Mouse (Mus musculus) limb, embryonic 14.5 days (tissue): Measurements from ENCODE around the gene Snapc2. TPM values are rescaled to one million over a fixed set of nuclear protein-coding genes. Genes with fewer than 3 reads are reported as not detected.

ENCODE experiments used
- ATAC-seq: fragments of 200-750 bp; cut with Nextera tagmentation; 2 replicates; pipeline ENCODE4 v1.8.0; 2017; ENCODE audit warnings: low read depth, moderate number of reproducible peaks, moderate TSS enrichment; ENCODE audit not compliant: low FRiP score
- DNase-seq: peaks from one replicate; pipeline ENCODE4 v3.0.0-alpha.2; 2015; ENCODE audit warnings: low spot score
- H3K27ac ChIP-seq: fragments of 300-500 bp; sonication (generic); replicated peaks from 2 replicates; pipeline ENCODE4 v1.5.1; 2014; ENCODE audit warnings: low read depth, mild to moderate bottlenecking, low read length, moderate library complexity, mixed read lengths
- H3K27me3 ChIP-seq: fragments of 300-500 bp; sonication (generic); 2 replicates; pipeline ENCODE4 v1.6.1; 2014; ENCODE audit warnings: low read length, mixed read lengths; ENCODE audit not compliant: control insufficient read depth, insufficient read depth
- H3K36me3 ChIP-seq: fragments of 300-500 bp; sonication (generic); 2 replicates; pipeline ENCODE4 v1.6.1; 2014; ENCODE audit warnings: mild to moderate bottlenecking, low read length, moderate library complexity, mixed read lengths; ENCODE audit not compliant: control insufficient read depth, insufficient read depth
- H3K4me1 ChIP-seq: fragments of 300-500 bp; sonication (generic); 2 replicates; pipeline ENCODE4 v1.6.1; 2014; ENCODE audit warnings: antibody characterized with exemption, low read length, mixed read lengths; ENCODE audit not compliant: control insufficient read depth, insufficient read depth
- H3K4me2 ChIP-seq: fragments of 300-500 bp; sonication (generic); replicated peaks from 2 replicates; pipeline ENCODE4 v1.6.1; 2014; ENCODE audit warnings: low read depth, mild to moderate bottlenecking, low read length, moderate library complexity; ENCODE audit not compliant: severe bottlenecking
- H3K4me3 ChIP-seq: fragments of 300-500 bp; sonication (generic); replicated peaks from 2 replicates; pipeline ENCODE4 v1.5.1; 2014; ENCODE audit warnings: low read length
- H3K9ac ChIP-seq: fragments of 300-500 bp; sonication (generic); 2 replicates; pipeline ENCODE4 v1.6.1; 2014; ENCODE audit warnings: mild to moderate bottlenecking, low read depth, low read length, moderate library complexity; ENCODE audit not compliant: severe bottlenecking
- H3K9me3 ChIP-seq: fragments of 300-500 bp; sonication (generic); 2 replicates; pipeline ENCODE4 v1.6.1; 2016; ENCODE audit warnings: low read length; ENCODE audit not compliant: control insufficient read depth
- POLR2A ChIP-seq: fragments of 200-500 bp; IDR thresholded peaks from 2 replicates; pipeline ENCODE4 v1.8.0; 2012; ENCODE audit warnings: inconsistent platforms, mild to moderate bottlenecking, moderate library complexity, borderline replicate concordance; ENCODE audit not compliant: insufficient read depth, insufficient read length; ENCODE audit errors: extremely low read depth
- WGBS: fragments of 180-500 bp; shearing (Covaris S2); extraction: QIAGEN DNeasy Blood & Tissue Kit; methylation state at CpG from one replicate; pipeline ENCODE4 v1.1.7; 2014; 5-methylcytosine and 5-hydroxymethylcytosine counted together
- polyA plus RNA-seq, 2 experiments: library from polyadenylated mRNA; depleted of rRNA in 1 of 2; stranded (reverse) in 1 of 2; unstranded in 1 of 2; fragments of >200 nt; fragmentation: Nextera tagmentation in 1 of 2; extraction: Ambion mirVana in 1 of 2; gene quantifications; 2 replicates each; pipeline versions ENCODE4 v1.2.1 to v1.2.3; 2012 to 2014

Snapc2 gene
- polyA plus RNA-seq (2012; rRNA removed) (52.6 and 61.4 TPM in 2 replicates), polyA plus RNA-seq (2014; fragmentation: Nextera tagmentation; extraction: Ambion mirVana) (50.6 and 55.8 TPM in 2 replicates)

DNA sequence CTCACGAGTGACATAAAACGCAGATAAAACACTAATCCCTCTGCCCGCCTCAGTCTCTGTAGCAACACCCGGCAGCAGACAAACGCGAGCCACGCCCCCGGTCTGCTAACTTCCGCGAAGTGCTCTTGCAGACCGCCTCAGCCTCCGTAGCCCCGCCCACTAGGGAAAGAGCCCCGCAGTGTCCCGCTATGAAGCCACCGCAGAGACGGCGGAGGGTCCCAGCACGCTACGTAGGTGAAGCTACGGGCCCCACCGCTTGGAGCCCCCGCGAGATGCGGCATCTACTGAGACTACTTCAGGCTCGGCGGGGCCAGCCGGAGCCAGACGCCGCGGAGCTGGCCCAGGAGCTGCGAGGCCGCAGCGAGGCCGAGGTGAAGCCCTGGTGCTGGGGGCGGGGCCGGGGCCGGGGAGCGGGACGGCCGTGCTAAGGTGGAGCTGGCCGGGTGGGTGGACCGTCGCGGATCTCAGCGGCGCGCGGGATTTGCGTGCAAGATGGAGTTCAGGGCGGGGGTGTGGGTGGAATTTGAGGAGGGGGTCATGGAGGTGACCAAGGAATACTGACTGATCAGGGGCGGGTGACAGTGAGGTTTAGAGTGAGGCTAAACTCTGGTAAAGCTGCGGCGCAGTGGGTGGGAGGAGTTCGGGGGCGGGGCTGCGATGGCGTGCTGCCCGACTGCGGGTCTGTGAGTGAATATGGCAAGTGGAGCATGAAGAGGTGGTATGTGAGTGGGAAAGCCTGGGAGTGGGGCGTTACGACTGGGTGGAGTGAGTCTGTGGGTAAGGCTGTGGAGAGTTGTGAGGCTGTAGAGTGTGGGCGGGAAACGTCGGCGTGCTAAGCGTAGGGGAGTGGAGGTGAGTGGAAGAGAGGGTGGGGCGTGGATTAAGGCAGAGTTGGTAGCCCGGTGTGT is at the start of gene Snapc2:
Gene Snapc2 (plus strand): TSS at position 147 of the 908 bp plus-strand sequence.
- peaks cover 32% of the 10 kb centered on the region for H3K4me1 ChIP-seq
- no peaks in the 10 kb centered on the region for H3K9me3 ChIP-seq
- 2% methylated on average over 68 of the region's 69 CpGs for WGBS
- H3K4me2 ChIP-seq, result peak within 1 kb of the TSS; percentile 76
- peak within 1 kb of the TSS; percentile 86 for H3K27ac ChIP-seq
- DNase-seq (peak; percentile 95), ATAC-seq (peak; percentile 92)
- H3K9ac ChIP-seq, result peak within 1 kb of the TSS; percentile 85
- H3K27me3 ChIP-seq, result no peaks in the 10 kb centered on the region
- peak within 1 kb of the TSS; percentile 86 for H3K4me3 ChIP-seq
- H3K36me3 ChIP-seq, result peaks cover 31% of the 10 kb centered on the region
- TF ChIP-seq POLR2A, result peak; percentile 57; the same call in 1 of the 2 replicates

DNA sequence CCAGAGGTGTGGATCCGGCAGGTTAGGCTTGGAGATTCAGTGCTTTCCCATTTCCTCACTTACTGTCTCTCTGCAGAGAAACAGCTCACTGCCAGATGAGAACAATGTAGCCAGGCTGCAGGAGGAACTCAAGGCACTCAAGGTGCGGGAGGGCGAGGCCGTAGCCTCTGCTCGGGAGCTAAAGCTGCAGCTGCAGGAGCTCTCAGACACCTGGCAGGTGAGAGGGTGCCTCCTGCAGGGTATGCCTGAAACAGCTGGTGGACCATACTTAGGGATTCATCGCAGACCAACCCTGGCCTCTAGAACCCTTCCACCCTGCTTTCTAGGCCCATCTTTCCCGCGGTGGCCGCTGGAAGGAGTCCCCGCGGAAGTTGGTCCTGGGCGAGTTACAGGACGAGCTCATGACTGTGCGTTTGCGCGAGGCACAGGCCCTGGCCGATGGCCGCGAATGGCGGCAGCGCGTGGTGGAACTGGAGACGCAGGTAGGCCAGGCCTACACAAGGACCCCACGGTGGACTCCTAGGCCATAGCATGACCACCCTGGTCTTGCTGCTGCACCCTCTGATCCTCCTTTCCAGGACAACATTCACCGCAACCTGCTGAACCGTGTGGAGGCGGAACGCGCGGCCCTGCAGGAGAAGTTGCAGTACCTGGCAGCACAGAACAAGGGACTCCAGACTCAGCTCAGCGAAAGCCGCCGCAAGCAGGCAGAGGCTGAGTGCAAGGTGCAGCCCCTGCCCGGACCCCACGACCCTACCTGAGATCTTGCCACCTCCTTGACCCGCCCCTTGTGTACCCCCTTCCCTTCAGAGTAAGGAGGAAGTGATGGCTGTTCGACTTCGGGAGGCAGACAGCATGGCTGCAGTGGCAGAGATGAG is 47.4 kb upstream of the Snapc2 start:
- 19% methylated on average over 38 of the region's 38 CpGs for WGBS
- DNase-seq, result no peak
- Histone ChIP-seq H3K4me3 (no peak overlapping the region), H3K27me3 (peaks cover 26% of the 10 kb centered on the region), H3K36me3 (peaks cover 29% of the 10 kb centered on the region), H3K4me1 (peaks cover 5% of the 10 kb centered on the region; the same call in 1 of the 2 replicates), H3K4me2 (0 out of 2 replicates have a peak overlapping the region, but pooled peaks have one; percentile 19), H3K9ac (peak overlapping the region; percentile 31; the same call in 1 of the 2 replicates), H3K27ac (no peak overlapping the region), H3K9me3 (no peaks in the 10 kb centered on the region)
- no peak for ATAC-seq
- no peak for TF ChIP-seq POLR2A

- no peak overlapping the region; the same call in 1 of the 2 replicates for H3K4me3 ChIP-seq
- no peak for DNase-seq
- peak overlapping the region; percentile 31; the same call in 1 of the 2 replicates for H3K9ac ChIP-seq
- WGBS, result 16% methylated on average over 44 of the region's 44 CpGs
- H3K4me2 ChIP-seq, result 0 out of 2 replicates have a peak overlapping the region, but pooled peaks have one; percentile 19
- H3K27me3 ChIP-seq, result peaks cover 26% of the 10 kb centered on the region
- ATAC-seq, result no peak
- H3K4me1 ChIP-seq, result peaks cover 5% of the 10 kb centered on the region; the same call in 1 of the 2 replicates
- H3K27ac ChIP-seq, result no peak overlapping the region
- peaks cover 23% of the 10 kb centered on the region for H3K36me3 ChIP-seq
- H3K9me3 ChIP-seq, result no peaks in the 10 kb centered on the region
- no peak for TF ChIP-seq POLR2A
Observed at GRCm38 (mm10) chr8:4206182-4207015, 46.5 kb upstream of the Snapc2 start.

DNA sequence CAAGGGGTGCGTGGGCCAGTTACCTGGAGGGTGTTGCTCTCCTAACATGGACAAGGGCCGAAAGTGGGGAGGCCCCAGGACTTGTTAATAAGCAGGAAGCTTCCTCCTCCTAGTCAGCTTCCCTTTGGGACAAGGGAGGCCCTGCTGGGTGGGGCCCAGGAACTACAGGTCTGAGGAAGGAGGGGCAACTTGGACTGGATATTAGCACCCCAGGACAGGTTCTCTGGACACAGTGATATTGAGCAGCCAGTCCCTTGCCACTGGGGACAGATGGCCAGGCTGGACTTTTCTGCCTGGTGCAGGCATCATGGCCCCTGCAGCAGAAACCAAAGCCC is 45.9 kb upstream of the Snapc2 start:
- Histone ChIP-seq H3K36me3 (peaks cover 23% of the 10 kb centered on the region), H3K27me3 (peaks cover 26% of the 10 kb centered on the region)

More for the DNA sequence above, 45.9 kb upstream of the Snapc2 start:
- DNase-seq (no peak), ATAC-seq (no peak)
- 71% methylated on average over 2 of the region's 2 CpGs for WGBS
- Histone ChIP-seq H3K9ac (no peak overlapping the region), H3K9me3 (no peaks in the 10 kb centered on the region), H3K4me2 (no peak overlapping the region), H3K27ac (no peak overlapping the region), H3K4me3 (no peak overlapping the region), H3K4me1 (peaks cover 5% of the 10 kb centered on the region; the same call in 1 of the 2 replicates)
- TF ChIP-seq POLR2A, result no peak
